Mouse (Mus musculus) natural killer cell, adult 2 months (primary cell): ENCODE data around the gene Snx21.

Source experiments
- DNase-seq, 2 experiments: peaks; one replicate each; pipeline ENCODE4 v3.0.0; 2022; ENCODE audit warnings: low spot score in 2 of 2

Snx21 gene

GRCm38 (mm10) chr2:164828437-164828836 lies 42.8 kb downstream of the Snx21 start, which contains the start of gene Spata25:
TSS of gene Spata25 (minus strand) at chr2:164828537.
- no peak for DNase-seq

GRCm38 (mm10) chr2:164829090-164829489 lies 43.5 kb downstream of the Snx21 start:
- no peak for DNase-seq

- DNase-seq = no peak
These were observed 45.4 kb downstream of the Snx21 start for GRCm38 (mm10) chr2:164831029-164831428.

- no peak for DNase-seq
These were observed 46.6 kb downstream of the Snx21 start for GRCm38 (mm10) chr2:164832032-164832747.

GRCm38 (mm10) chr2:164832748-164833301 lies 47.2 kb downstream of the Snx21 start, which contains the start of gene Ctsa:
TSS of gene Ctsa (plus strand) at chr2:164832873.
- DNase-seq = peak; percentile 68 to 80

- DNase-seq = peak; percentile 81 to 88
These were observed 47.8 kb downstream of the Snx21 start, which contains the start of gene Neurl2 for GRCm38 (mm10) chr2:164833314-164833959. TSS of gene Neurl2 (minus strand) at chr2:164833456.

- DNase-seq = no peak
These were observed 48.9 kb downstream of the Snx21 start for GRCm38 (mm10) chr2:164834531-164834930.

GRCm38 (mm10) chr2:164835164-164835563 lies 49.5 kb downstream of the Snx21 start:
- DNase-seq = no peak
